Mouse (Mus musculus) embryo, embryonic 9.5 days (tissue): ENCODE results near the gene Gpr171.
"Not testable (repeated sequence)": the region's sequence is repeated elsewhere in the genome, so short reads cannot be mapped to it uniquely, and the experiment has no call there.

ENCODE experiments used
- DNase-seq: peaks from one replicate; pipeline ENCODE4 v3.0.0-alpha.2; 2017; ENCODE audit errors: extremely low spot score

Gene Gpr171

DNA sequence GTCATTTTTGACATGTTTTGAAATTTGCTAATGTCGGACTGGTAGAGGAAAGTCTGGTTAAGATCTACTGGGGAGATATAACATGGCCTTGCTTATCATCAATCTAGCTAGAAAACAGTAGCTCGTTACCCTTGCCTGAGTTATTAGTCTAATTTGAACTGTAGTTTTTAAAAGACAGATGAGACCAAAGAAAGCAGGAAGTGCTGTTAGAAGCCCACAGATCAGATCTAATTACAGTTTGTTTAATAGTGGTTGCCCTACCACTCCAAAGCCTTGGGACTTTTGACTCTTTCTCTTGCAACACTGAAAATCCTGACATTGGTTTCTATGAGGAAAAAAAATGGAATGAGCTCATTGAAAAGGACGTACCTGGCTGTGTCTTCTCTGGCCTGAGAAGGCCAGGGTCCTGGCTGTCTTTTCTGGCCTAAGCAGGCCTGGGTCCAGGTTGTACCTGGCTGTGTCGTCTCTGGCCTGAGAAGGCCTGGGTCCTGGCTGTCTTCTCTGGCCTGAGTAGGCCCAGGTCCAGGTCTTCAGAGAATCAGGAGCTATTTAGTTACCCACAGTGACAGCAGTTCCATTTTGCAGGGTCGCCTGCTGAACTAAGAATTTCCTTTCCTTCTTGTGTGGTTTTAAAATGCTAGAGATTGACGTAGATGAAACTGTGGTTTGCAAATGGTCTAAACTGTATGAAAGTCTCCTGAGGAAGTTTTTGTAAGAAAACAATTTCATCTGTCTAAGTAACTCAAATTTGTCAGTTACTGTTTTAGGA, at the start of gene Gpr171:
Gene Gpr171 (minus strand): TSS at position 604 of the 769 bp plus-strand sequence.
- no peak for DNase-seq

DNA sequence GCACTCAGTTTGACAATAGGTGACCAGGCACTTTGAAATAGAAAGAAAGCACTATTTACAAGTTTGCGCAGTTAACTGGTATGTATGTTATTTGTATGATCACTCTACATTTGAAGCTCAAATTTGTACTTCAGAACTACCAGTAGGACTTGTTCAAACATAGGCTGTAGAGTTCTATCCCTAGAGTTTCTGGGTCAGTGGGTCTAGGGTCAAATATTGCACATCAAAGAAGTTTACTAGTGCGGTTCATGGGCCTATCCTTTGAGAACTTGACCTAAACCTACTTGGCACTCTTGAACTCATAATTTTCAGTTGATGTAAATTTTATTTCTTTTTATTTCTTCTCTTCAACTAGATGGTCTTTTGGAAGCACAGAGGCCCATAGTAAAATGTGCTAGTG, 49.0 kb upstream of the Gpr171 start:
- no peak for DNase-seq

DNA sequence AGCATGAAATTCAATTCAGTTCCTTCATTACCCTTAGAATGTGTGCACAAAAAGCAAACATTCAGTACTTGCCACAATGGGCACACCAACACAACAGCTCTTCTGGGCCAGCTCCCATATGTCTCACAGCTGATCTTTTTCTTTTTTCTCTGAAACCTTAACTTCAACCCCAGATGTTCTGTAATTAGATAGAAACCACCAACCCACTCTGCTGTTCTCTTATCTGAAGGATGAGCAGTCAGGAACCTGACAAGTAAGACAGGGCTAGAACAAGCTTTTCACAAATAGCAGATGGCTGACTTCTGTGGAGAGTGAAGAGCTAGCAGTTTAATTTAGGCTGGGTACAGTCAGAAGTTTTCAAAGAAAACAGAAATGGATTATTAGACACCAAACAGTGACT, 48.0 kb upstream of the Gpr171 start:
- no peak for DNase-seq

DNA sequence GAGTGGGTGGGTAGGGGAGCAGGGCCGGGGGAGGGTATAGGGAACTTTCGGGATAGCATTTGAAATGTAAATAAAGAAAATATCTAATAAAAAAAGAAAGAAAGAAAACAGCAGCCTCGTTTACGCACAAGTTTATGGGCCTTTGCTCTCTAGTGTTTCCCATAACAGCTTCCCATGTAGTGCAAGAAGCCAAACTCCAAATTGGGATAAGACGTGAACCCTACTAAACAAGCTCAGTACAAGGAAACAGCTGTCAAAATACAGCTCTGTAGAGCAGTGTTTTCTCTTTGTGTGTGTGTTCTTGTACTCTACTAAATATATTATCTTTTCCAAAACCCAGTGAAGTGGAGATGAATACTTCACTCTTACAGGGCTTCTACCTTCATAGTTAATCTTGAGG, 43.6 kb upstream of the Gpr171 start:
- no peak for DNase-seq

DNA sequence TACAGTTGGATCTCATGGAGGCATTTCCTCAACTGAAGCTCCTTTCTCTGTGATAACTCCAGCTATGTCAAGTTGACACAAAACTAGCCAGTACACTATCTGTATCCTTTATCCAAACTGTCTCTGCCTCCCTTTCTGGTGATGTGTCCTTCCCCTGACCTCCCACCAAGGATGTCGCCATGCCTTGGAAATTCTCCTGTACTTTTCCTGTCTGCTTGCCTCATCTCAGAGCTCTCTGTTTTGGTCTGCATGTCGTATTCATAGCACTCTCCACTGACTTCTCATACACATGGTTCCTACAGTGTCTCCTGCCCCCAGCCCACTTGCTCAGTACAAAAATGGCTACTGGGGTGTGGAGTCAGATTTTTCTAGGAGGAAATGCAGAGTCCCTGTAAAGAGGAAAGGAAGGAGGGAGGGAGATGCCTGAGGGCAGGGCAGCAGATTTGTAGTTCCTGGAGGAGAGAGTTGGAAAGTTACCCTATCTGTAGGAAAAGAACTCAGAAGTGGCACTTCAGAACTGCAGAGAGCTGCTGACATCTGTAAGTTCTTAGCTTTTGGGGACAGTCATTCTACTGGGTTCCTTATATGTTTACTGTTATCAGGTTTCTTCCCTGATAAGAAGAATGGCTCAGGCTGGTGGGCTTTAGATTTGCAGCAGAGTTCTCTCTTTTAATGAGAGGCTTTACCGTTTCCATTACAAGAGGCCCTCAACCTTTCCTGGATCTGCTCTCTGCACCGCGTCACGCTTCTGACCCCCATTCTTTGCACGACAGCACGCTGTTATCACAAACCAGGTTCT, 40.1 kb upstream of the Gpr171 start:
- no peak for DNase-seq

DNA sequence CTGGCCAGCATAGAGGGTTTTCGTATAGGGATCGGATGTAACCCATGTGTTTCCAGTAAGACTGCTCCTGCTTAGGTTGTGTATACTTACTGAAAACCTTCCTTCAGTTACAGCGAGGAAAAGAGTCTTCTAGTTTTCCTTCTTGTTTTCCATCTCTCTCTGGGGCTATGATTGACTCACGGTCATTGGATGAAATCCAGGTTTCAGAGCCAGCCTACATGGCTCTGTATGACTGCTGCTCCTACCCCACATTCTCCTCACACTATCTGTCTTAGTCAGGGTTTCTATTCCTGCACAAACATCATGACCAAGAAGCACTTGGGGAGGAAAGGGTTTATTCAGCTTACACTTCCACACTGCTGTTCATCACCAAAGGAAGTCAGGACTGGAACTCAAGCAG, 39.3 kb upstream of the Gpr171 start:
- not testable (repeated sequence) for DNase-seq

DNA sequence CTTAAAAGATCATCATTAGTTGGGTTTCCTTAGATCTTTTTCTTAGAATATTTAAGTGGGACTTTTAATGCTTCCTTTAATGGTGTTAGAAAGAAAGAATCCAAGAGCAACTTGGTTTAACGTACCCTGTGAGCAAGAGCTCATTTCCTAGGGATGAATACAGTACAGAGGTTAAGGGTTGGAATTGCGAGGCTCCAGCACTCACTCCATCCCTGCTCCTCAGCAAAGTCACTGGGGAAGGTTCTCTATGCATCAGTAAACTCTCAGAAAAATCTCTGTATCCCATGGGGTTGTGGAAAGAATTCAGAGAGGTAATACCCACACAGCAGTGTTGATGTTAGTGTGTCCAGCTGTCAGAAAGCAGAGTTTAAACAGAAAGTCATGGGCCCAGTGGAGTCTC, 38.5 kb upstream of the Gpr171 start:
- DNase-seq = no peak

DNA sequence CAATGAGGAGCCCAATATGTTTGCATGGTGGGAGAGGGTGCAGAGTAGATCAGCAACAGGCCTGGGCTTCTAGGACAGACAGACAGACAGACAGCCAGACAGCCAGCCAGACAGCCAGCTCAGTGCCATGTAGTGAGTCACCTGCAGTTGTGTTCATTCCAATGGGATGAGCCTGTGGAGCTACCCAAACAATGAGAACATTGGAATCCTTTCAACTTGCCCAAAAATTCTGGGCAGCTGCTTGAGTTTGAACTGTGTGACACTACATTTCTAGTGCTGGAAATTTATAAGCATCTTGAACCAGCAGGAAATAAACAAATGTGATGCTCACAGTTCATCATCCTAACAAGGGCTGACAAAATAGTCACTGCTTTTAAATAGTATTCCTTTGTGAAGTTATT, 38.0 kb upstream of the Gpr171 start:
- no peak for DNase-seq

DNA sequence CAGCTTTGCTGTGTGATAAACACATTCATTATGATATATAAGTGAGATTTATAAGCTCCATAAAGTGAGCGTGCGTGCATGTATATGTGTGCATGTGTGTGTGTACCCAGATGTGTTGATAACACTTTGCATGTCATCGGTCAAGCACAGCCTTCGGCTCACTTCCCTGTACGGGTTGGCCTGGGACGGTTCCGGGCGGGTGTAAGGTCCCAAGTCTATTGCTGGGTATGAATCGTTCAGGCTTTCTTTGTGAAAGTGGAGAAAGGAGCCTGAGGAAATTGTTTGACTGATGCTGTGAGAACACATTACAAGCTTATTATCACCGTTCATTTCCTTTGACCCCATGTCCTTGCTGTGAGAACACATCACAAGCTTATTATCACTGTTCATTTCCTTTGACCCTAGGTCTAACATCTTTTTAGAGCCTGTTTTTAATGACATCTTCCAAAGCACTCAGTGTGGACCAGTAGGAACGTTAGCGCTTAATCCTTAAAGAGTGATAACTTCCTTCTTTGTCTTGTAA, 37.4 kb upstream of the Gpr171 start:
- no peak for DNase-seq

DNA sequence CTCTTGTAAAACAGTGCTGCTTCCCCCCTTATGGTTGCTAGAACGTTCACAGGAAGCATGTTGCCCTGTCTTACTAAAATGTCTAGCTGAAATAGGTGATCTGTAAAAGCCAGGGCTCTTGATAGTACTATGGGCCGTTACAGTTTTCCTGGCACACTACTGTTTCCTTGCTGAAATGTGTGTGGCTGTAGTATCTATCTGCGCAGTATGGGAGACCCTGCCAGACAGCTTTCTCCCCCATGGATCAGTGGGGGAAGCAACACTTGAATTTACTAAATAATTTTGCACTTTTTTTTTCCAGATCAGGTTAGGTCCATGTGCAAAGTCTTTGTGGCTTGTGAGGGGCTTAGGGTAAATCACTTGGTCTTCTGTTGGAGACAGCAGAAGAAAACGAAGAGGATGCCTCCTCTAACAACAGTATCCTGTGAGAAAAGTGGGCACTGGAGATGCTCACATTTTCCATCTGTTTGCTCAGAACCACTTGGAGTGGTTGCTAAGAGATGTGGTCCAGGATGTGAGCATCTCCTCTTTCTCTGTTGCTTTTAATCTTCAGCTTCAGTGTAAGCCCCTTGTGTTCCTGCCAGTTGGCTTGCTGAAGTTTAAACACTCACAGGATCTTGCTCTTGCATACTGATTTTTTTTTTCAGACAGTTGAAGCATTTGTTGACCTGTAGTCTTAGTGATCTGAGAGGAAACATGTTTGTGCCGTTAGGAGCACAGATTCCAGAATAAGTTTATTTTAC, 34.5 kb upstream of the Gpr171 start:
- DNase-seq = no peak

DNA sequence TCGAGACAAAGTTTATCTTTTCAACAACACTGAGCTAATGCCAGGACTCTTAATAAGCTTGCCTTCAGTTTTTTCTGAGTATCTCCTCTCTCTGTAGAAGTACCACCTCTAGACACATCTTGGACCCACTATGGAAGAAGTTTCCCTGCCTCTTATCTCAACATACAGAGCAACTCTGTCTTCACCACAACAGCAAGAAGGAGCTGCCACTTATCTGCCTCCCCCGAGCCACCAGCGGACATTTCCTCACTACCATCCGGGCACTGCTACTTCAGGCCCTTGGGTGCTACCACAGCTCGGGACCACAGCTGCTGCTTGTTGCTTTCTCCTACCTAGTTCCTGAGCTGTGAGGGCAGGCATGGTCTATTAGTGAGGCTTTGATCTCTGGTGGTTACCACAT, 31.6 kb upstream of the Gpr171 start:
- no peak for DNase-seq

DNA sequence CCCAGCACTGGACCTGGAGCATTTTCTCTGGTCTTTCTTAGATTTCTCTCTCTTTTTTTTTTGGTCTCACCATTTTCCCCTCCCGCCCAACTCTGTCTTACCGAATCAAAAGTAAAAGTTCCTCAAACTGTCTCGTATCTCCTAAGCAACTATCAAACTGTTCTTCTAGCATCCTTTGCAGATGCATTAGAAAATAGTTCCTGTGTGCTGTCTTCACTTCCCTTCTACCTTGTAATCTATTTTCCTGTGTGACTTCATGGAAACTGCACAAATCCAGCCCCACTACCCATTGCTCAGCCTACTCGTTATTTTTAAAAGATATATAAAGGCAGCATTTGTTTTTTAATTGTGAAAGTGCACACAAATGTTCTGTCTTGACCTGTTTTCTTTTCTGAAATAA, 30.3 kb upstream of the Gpr171 start:
- no peak for DNase-seq

DNA sequence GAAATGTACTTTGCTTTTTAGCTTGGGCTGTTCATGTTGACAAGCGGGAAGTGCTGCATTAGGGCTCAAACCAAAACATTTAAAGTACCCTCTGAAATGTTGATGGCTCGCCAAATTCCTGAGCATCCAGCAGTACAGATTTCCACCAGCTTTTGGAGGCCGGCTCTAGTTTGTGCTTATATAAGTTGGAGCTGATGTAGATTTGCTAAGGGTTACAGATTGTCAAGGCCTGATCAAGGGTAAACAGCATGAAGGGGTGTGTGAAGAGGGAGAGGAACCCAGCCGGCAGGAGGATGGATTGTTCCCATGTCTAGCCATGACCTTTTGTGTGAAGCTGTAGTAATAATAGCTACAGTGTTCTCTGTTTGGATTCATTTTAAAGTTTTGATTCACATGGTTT, 29.5 kb upstream of the Gpr171 start:
- DNase-seq = no peak

DNA sequence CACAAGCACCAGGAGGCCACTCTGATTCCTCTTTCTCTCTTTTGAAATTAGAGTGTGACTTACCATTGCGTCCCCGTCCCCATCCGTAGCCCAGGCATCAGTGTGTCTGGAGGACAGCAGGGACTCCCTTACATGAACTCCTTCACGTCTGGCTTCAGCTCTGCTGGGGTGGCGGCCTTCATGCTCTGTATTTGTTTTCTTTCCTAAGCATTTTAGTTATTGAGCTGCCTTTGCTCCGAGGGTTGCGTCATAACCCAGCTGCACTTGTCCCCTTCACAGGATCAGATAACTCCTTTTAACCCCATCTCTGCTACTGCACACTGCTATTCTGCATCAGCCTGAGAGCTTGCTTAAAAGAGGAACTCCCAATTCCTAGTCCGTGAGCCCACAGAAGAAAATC, 28.8 kb upstream of the Gpr171 start:
- DNase-seq = no peak

DNA sequence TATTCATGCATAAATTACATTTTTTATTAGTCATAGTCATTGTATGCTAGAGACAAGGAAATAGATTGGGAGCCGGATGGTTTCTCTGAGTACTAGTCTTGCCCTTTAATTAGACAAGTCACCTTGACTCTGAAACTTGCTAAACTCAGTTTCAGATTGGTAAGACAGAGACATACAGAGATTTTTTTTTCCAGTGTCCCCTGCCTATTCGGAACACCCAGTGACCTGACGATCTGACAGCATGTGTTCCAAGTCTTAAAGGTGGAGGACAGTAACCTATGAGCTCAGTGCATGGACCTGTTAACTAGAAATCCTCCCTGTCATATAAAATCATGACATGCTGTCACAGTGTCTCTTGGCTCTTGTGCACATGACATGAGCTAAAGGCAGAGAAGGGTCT, 27.9 kb upstream of the Gpr171 start:
- DNase-seq = no peak

DNA sequence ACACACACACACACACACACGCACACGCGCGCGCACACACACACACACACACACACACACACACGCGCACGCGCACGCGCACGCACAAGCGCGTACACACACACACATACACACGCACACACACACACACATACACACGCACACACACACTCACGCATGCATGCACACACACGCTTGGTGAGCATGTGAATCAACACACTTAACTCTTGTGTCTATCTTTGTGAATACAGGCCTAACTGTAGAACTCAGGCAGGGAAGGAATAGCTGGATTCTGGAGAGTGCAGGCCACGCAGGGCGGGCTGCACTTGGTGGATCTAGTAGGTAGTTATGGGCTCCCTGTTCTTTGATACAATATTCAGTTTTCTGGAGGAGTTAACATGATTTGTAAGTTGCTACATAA, 27.1 kb upstream of the Gpr171 start:
- no peak for DNase-seq

DNA sequence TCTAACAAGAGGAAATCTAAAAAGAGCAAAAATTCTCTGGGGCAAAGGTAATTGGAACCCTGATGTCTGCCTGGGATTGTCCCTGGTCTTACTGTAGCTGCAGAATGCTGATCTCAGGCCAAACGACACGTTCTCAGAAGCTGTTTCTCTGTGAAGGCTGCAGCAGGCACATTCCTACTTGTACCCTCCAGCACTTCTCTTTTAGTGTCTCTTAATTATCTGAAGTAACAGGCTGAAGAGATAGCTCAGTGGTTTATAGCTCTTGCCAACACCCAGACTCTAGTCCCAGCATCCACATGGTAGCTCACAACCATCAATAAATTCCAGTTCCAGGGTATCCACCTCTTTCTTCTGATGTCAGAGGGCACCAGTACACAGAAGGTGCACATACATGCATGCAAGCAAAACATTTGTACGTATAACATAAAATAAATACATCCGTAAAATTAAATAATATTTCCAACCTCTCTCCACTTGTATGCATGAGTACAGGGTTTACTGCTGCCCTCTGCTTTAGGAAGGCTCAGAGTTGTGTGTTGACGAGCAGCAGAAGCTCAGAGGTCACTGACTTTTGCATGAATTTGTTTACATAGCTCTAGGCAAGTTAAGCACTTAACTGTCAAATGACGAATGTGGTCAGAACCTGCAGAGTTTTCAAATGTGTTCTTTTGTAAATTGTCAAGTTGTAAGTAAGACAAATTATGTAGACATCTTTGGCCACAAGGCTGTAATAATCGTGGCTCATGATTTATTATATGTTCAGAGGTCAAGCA, 24.3 kb upstream of the Gpr171 start:
- no peak for DNase-seq

DNA sequence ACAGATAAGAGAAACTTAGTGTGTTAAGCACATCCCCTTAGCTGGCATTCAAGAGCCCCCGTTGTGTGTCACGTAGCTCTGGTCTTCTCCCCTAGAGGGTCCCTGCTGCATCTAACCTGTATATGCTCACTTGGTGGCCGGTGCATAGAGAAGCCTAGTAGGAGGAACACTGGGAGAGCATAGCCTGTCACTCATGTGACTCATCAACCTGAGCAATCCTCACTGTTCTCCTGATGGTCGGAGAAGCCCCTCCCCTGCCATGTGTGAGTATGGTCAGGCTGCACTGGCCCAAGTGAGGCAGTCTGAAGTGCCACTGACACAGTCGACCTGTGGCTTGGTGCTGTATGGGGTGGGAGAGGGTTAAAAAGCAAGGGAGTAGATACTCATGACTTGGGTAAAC, 23.4 kb upstream of the Gpr171 start:
- no peak for DNase-seq

DNA sequence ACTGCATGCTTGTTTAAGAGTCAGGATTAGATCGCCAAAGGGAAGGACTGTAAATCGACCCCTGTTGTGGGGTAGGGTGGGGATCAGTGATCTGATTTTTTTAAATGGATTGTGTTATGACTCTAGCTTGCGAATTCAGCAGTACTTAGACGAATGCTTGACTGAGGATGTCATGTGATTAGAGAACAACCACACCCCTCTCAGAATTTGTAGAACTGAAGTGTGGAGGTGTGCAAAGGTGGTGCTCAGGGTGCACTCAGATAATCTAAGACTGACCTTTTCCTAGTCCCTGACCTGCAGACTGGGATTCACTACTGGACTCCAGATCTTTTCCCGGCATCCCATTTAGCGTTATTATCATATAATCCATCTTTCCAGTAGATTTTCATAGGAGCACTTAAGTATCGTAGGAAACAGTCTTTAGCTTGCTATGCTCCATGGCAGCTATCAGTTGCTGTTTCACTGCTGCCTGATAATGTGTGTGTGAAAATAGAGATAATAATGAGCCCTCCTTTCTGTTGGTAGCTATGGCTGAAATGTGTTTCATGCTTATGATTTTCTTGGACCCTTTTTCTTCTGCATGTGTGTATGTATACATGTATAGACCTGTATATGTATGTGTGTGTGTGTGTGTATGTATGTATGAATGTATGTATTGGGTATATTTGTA, 20.3 kb upstream of the Gpr171 start:
- DNase-seq = no peak

DNA sequence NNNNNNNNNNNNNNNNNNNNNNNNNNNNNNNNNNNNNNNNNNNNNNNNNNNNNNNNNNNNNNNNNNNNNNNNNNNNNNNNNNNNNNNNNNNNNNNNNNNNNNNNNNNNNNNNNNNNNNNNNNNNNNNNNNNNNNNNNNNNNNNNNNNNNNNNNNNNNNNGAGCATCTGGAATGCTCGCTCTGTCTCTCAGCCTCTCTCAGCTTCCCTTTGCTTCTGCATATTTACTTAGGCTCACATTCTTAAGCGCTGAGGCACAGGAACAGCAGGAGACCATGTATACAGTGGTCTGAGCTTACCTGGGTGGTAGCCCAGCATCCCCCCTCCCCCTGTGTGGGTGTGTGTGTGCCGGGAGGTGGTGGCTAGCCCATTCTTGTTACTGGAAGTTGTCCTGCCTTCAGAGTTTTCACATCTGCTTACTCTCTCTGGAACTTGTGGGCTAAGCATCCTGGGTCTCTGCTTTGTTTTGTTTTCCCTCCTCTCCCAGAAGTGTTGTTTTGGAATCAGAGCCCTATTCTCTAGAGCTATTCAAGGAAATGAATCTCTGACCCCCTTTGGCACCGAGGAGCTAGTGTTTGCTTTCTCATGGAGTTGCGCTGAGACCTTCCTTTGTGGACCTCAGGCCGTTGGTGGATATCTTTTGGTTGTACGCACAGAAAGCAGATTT, 19.6 kb upstream of the Gpr171 start:
- DNase-seq = peak; percentile 28
